Mouse (Mus musculus): Measurements from ENCODE around the gene Mrtfa. TPM values are rescaled to one million over a fixed set of nuclear protein-coding genes. Genes with fewer than 3 reads are reported as not detected.

Mrtfa gene
- polyA plus RNA-seq, 1 experiment from 2014 or later = 23.6 TPM

DNA sequence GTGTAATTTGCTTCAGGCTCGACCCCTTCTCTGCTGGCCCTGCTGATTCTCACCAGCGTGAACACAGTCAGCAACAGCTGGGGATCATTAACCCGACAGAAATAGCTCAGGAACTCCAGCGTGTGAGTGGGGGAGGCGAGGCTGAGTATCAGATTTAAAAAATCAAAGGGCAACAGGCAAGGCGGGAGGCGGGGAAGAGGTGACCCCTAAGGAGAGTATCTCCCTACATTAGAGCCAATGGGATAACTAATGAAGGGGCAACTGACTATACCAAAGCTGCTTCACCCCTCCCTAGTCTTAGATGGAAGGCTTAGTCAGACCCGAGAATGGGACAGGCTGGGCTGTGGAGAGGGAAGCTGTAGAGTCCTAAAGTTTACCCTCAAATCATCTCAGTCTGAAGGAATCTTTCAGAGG lies 128.4 kb downstream of the Mrtfa start:
- Histone ChIP-seq H3K9me3 (no peaks in the 10 kb centered on the region), H3K4me1 (peaks cover 30% of the 10 kb centered on the region), H3K27ac (peak overlapping the region; percentile 84), H3K27me3 (no peaks in the 10 kb centered on the region), H3K9ac (no peak overlapping the region), H3K4me2 (replicated peaks) (peak overlapping the region; percentile 22), H3K36me3 (no peaks in the 10 kb centered on the region), H3K4me3 (no peak overlapping the region)
- peak; percentile 70; the same call in 1 of the 2 replicates for ATAC-seq (ENCODE audit: insufficient number of reproducible peaks, insufficient read depth, low FRiP score, low TSS enrichment)
- WGBS = 13% methylated on average over 8 of the region's 8 CpGs

- H3K4me1 ChIP-seq = peaks cover 30% of the 10 kb centered on the region
- no peaks in the 10 kb centered on the region for H3K36me3 ChIP-seq
- no peak overlapping the region for H3K4me3 ChIP-seq
- no peak overlapping the region for H3K27ac ChIP-seq
- no peak overlapping the region for H3K9ac ChIP-seq
- H3K27me3 ChIP-seq = no peaks in the 10 kb centered on the region
- no peak for ATAC-seq (ENCODE audit: insufficient number of reproducible peaks, insufficient read depth, low FRiP score, low TSS enrichment)
- 82% methylated on average over 2 of the region's 2 CpGs for whole genome bisulfite sequencing
- H3K9me3 ChIP-seq = no peaks in the 10 kb centered on the region
- H3K4me2 ChIP-seq (replicated peaks) = no peak overlapping the region
Measured at GRCm38 (mm10) chr15:81060975-81061374, 129.6 kb downstream of the Mrtfa start.

DNA sequence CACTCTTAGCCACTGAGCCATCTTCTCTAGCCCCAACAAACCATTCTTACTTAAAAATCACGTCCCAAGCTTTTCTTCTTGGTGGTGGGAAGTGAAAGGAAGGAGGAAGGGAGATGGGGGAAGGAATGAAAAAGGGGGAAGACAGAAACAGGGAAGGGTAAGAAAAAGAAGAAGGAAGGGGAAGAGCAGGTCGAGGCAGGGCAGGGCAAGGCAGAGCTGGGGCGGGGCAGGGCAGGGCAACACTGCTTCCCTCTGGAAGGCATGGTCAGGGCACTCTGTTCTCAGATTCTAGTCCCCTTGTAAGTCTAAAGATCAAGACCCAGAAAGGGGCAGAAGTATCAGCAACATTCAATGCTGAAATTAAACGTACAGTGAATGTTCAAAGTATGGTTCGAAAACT lies 132.8 kb downstream of the Mrtfa start:
- Histone ChIP-seq H3K9ac (no peak overlapping the region), H3K27ac (no peak overlapping the region), H3K27me3 (no peaks in the 10 kb centered on the region), H3K4me2 (replicated peaks) (no peak overlapping the region), H3K4me1 (peaks cover 19% of the 10 kb centered on the region), H3K36me3 (no peaks in the 10 kb centered on the region), H3K4me3 (no peak overlapping the region), H3K9me3 (no peaks in the 10 kb centered on the region)
- 89% methylated on average over 5 of the region's 5 CpGs for WGBS
- no peak for ATAC-seq (ENCODE audit: insufficient number of reproducible peaks, insufficient read depth, low FRiP score, low TSS enrichment)

- H3K4me1 ChIP-seq = peaks cover 4% of the 10 kb centered on the region; the same call in 1 of the 2 replicates
- H3K27me3 ChIP-seq = no peaks in the 10 kb centered on the region
- H3K4me2 ChIP-seq (replicated peaks) = no peak overlapping the region
- no peak overlapping the region for H3K9ac ChIP-seq
- 77% methylated on average over 2 of the region's 2 CpGs for whole genome bisulfite sequencing
- no peaks in the 10 kb centered on the region for H3K36me3 ChIP-seq
- no peak for ATAC-seq (ENCODE audit: insufficient number of reproducible peaks, insufficient read depth, low FRiP score, low TSS enrichment)
- H3K27ac ChIP-seq = no peak overlapping the region
- no peak overlapping the region for H3K4me3 ChIP-seq
- H3K9me3 ChIP-seq = no peaks in the 10 kb centered on the region
Measured at GRCm38 (mm10) chr15:81055488-81055887, 135.1 kb downstream of the Mrtfa start.

- WGBS = 93% methylated on average over 5 of the region's 5 CpGs
Measured at GRCm38 (mm10) chr15:81052491-81052890, 138.1 kb downstream of the Mrtfa start.

DNA sequence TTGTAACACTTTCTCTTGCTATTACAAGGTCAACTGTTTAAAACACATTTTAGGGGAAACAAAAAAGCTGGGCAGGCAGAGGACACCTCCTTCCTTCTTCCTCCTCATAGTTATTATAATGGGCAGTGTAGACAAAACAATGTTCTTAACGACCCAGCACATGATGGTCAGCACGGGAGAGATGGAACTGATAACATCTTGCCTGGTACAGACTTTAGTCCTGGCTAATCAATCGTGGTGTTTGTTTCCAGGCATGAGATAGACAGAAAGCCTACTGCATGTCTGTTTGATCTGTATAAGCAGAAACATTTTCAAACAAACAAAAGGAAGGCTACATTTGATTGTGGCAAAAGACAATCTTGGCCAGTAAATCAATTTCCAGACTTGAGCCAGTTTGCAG lies 140.1 kb downstream of the Mrtfa start:
- no peak overlapping the region for H3K27ac ChIP-seq
- no peak overlapping the region for H3K9ac ChIP-seq
- 38% methylated on average over 3 of the region's 3 CpGs for WGBS
- no peak overlapping the region for H3K4me3 ChIP-seq
- peaks cover 12% of the 10 kb centered on the region; the same call in 1 of the 2 replicates for H3K4me1 ChIP-seq
- no peaks in the 10 kb centered on the region for H3K9me3 ChIP-seq
- H3K4me2 ChIP-seq (replicated peaks) = no peak overlapping the region
- ATAC-seq (ENCODE audit: insufficient number of reproducible peaks, insufficient read depth, low FRiP score, low TSS enrichment) = no peak
- H3K36me3 ChIP-seq = no peaks in the 10 kb centered on the region; the same call in 1 of the 2 replicates
- H3K27me3 ChIP-seq = no peaks in the 10 kb centered on the region

More at GRCm38 (mm10) chr15:81052491-81052890, 138.1 kb downstream of the Mrtfa start:
- H3K4me2 ChIP-seq (replicated peaks) = no peak overlapping the region
- no peaks in the 10 kb centered on the region for H3K9me3 ChIP-seq
- no peak for ATAC-seq (ENCODE audit: insufficient number of reproducible peaks, insufficient read depth, low FRiP score, low TSS enrichment)
- H3K27ac ChIP-seq = no peak overlapping the region
- H3K4me3 ChIP-seq = no peak overlapping the region
- no peak overlapping the region for H3K9ac ChIP-seq
- no peaks in the 10 kb centered on the region for H3K27me3 ChIP-seq
- no peaks in the 10 kb centered on the region for H3K36me3 ChIP-seq
- peaks cover 11% of the 10 kb centered on the region; the same call in 1 of the 2 replicates for H3K4me1 ChIP-seq

DNA sequence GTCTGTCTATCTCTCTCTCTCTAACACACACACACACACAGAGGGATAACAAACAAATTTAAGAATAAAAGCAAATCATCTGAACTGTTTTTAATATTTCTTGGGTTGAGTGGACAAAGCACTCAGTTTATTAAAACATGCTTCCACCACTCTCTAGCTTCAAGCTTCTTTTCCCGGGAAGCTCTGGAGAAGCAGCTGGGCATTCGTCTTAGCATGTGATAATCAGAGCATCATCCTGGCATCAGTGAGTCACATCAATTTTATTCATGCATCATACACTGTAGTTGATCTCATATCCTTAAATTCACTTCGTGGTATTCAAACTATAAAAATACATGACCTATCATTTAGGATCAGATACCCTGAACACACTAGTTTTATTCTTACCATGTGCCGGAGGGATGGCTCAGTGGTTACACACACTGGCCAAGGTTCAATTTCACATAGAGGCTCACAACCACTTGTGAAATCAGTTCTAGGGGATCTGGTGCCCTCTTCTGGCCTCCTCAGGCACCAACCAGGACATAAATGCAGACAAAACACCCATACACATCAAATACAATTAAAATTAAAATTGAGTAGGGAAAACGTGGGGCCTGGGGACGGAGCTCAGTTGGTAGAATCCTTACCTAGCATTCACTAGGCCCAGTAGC lies 141.0 kb downstream of the Mrtfa start:
- no peak overlapping the region for H3K27ac ChIP-seq
- no peak overlapping the region for H3K4me3 ChIP-seq
- no peak for ATAC-seq (ENCODE audit: insufficient number of reproducible peaks, insufficient read depth, low FRiP score, low TSS enrichment)
- WGBS = 65% methylated on average over 6 of the region's 6 CpGs
- H3K9ac ChIP-seq = no peak overlapping the region
- no peaks in the 10 kb centered on the region for H3K9me3 ChIP-seq
- H3K4me1 ChIP-seq = peaks cover 12% of the 10 kb centered on the region; the same call in 1 of the 2 replicates
- H3K4me2 ChIP-seq (replicated peaks) = no peak overlapping the region
- H3K36me3 ChIP-seq = peaks cover 8% of the 10 kb centered on the region
- H3K27me3 ChIP-seq = no peaks in the 10 kb centered on the region

DNA sequence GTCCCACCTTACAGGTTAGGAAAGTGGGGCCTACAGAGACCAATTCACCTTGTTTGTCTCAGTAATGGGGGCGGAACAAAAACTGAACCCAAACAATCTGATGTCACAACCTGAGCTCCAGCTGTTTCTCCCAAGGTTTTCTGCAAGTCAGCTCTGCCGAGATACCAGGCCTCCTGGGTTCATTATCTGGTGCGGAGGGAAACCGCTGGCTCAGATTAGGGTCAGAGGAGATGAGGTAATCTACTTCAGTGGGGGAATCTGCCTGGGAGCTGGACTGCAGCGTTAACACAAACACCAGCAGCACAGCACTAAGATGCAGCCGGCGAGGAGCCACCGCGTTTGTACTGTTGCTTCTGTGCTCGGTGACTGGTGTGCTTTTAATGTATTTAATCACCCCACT lies 143.1 kb downstream of the Mrtfa start:
- no peak overlapping the region for H3K4me3 ChIP-seq
- no peak overlapping the region for H3K4me2 ChIP-seq (replicated peaks)
- no peak for ATAC-seq (ENCODE audit: insufficient number of reproducible peaks, insufficient read depth, low FRiP score, low TSS enrichment)
- H3K27ac ChIP-seq = no peak overlapping the region
- H3K27me3 ChIP-seq = no peaks in the 10 kb centered on the region
- H3K9me3 ChIP-seq = no peaks in the 10 kb centered on the region
- WGBS = 48% methylated on average over 10 of the region's 10 CpGs
- no peak overlapping the region for H3K9ac ChIP-seq
- peaks cover 22% of the 10 kb centered on the region for H3K4me1 ChIP-seq
- H3K36me3 ChIP-seq = peaks cover 12% of the 10 kb centered on the region

DNA sequence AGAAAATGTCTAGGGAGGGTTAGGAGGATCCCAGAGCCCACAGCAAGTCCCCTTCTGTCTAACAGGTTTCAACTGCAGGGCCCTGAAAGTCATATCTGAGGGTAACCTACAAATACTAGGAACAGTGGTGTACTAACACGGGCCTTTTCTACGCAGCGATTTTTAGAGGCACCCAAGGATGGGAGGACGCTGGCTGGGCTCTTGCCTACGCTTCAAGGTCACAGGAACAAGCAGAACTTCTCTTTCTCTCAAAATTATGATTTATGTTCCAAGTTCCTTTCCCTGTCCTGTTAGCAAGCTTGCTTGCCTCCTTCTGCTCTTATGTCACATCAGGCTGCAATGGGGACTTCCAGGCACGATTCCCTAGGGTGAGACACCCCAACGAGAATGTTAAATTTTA lies 144.5 kb downstream of the Mrtfa start:
- H3K4me3 ChIP-seq = no peak overlapping the region
- peaks cover 12% of the 10 kb centered on the region for H3K36me3 ChIP-seq
- peaks cover 27% of the 10 kb centered on the region for H3K4me1 ChIP-seq
- H3K9me3 ChIP-seq = no peaks in the 10 kb centered on the region
- no peak for ATAC-seq (ENCODE audit: insufficient number of reproducible peaks, insufficient read depth, low FRiP score, low TSS enrichment)
- no peaks in the 10 kb centered on the region for H3K27me3 ChIP-seq
- no peak overlapping the region for H3K9ac ChIP-seq
- H3K4me2 ChIP-seq (replicated peaks) = no peak overlapping the region
- 93% methylated on average over 7 of the region's 7 CpGs for WGBS
- no peak overlapping the region for H3K27ac ChIP-seq

GRCm38 (mm10) chr15:81045336-81045735 lies 145.2 kb downstream of the Mrtfa start:
- Histone ChIP-seq H3K36me3 (peaks cover 12% of the 10 kb centered on the region), H3K4me3 (no peak overlapping the region), H3K27me3 (no peaks in the 10 kb centered on the region), H3K27ac (no peak overlapping the region), H3K4me2 (replicated peaks) (no peak overlapping the region), H3K9me3 (no peaks in the 10 kb centered on the region), H3K4me1 (peaks cover 24% of the 10 kb centered on the region), H3K9ac (no peak overlapping the region)
- ATAC-seq (ENCODE audit: insufficient number of reproducible peaks, insufficient read depth, low FRiP score, low TSS enrichment) = no peak
- 92% methylated on average over 4 of the region's 4 CpGs for WGBS

- H3K9me3 ChIP-seq = no peaks in the 10 kb centered on the region
- H3K27me3 ChIP-seq = no peaks in the 10 kb centered on the region
- no peak overlapping the region for H3K4me2 ChIP-seq (replicated peaks)
- no peak overlapping the region for H3K9ac ChIP-seq
- peaks cover 12% of the 10 kb centered on the region for H3K36me3 ChIP-seq
- H3K4me1 ChIP-seq = peaks cover 22% of the 10 kb centered on the region
- no peak overlapping the region for H3K4me3 ChIP-seq
- 94% methylated on average over 9 of the region's 9 CpGs for WGBS
- no peak overlapping the region for H3K27ac ChIP-seq
- no peak for ATAC-seq (ENCODE audit: insufficient number of reproducible peaks, insufficient read depth, low FRiP score, low TSS enrichment)
Measured at GRCm38 (mm10) chr15:81044446-81044845, 146.1 kb downstream of the Mrtfa start.

DNA sequence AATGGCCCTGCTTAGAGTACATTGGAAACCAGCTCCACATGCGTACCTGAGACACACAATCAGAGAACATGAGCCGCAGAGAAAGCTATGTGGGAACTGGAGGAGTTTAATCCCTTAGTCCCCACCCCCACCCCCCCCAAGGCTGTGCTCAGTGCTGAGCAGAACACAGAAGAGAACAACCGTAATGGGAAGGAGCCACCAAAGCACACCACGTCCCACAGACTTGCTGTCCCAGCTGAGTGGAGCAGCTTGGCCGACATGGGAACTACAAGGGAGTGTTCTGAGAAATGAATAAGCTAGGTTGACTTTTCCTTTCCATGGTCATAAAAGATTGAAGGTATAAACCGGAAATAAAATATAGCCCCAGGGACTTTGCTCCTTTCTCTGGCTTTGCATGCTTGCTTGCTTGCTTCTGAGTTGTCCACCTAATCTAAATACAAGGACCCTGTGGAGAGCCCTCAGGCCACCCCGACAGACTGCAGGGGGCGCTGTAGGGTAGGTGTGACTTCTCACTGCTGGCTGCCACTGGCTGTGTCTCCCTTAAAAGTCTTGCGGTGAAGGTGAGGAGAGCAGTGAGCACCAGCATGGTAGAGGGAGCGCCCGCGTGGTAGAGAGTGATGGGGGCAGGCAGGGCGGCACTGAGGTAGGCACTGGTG lies 148.2 kb downstream of the Mrtfa start:
- peaks cover 12% of the 10 kb centered on the region for H3K36me3 ChIP-seq
- peaks cover 18% of the 10 kb centered on the region for H3K4me1 ChIP-seq
- 60% methylated on average over 13 of the region's 13 CpGs for WGBS
- H3K27ac ChIP-seq = 0 out of 2 replicates have a peak overlapping the region, but pooled peaks have one; percentile 24
- H3K4me3 ChIP-seq = no peak overlapping the region
- no peak overlapping the region for H3K9ac ChIP-seq
- no peaks in the 10 kb centered on the region for H3K9me3 ChIP-seq
- ATAC-seq (ENCODE audit: insufficient number of reproducible peaks, insufficient read depth, low FRiP score, low TSS enrichment) = 0 out of 2 replicates have a peak, but pooled peaks have one; percentile 28
- no peak overlapping the region for H3K4me2 ChIP-seq (replicated peaks)
- no peaks in the 10 kb centered on the region for H3K27me3 ChIP-seq
